Mouse (Mus musculus) kidney, adult 2 months (tissue): ENCODE measurements around the gene Usp31.

Experiments used
- CTCF ChIP-seq: fragments of 200-500 bp; conservative IDR thresholded peaks from 2 replicates; pipeline ENCODE4 v1.5.1; 2011; ENCODE audit warnings: low read depth, mild to moderate bottlenecking, control low read depth, low read length, moderate library complexity, mixed read lengths; ENCODE audit not compliant: insufficient read depth, insufficient read length
- POLR2A ChIP-seq: fragments of 200-500 bp; IDR thresholded peaks from one replicate; pipeline ENCODE4 v1.6.1; 2011; ENCODE audit warnings: low read depth, low read length, control low read depth

- TF ChIP-seq POLR2A (no peak), CTCF (no peak)
These were observed 112.0 kb downstream of the Usp31 start for GRCm38 (mm10) chr7:121595085-121595484.
